12 mouse cellular contexts compared by ENCODE assay signal in the genomic region with DNA sequence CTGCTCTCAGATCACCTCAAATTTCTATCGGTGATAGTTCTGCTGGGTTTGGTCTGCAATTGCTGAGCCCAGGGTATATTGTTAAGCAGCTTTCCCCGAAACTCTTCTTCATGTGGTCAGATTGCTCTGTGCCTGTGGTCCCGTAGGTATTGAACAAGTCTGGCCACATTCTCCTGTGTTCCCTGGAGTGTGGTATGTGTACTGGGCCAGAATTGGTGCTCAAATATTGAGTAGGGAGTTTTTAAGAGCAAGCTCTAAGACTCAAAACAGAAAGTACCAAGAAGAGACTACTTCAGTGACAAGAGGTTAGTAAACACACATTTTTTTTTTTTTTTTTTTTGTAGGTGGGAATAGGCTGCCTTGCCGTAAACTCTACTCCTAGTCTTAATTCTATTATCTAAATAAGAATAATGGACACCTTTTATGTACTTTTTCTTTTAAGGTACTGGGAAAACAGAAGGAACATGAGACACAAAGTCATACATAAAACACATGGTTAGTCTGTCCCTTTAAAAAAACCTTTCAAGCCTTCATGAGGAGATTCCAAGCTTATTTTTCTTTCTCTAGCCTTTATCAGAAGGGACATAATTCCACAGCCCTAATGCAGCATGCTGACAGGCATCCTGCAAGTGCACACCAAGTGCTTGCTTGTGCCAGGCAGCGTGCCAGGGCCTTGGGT. TPM values are rescaled to one million over a fixed set of nuclear protein-coding genes. Genes with fewer than 3 reads are reported as not detected.
DNase-seq lines count a peak whose midpoint lies in the region; ATAC-seq and TF ChIP-seq lines count a peak whose summit lies in the region.
"Had no signal": no experiment of that assay in that cellular context is flagged by ENCODE, and none has a peak within 500 bp of the region (broad histone marks: within the 10 kb centered on the region; RNA-seq: fewer than 3 reads in every experiment).

No protein-coding gene starts in this region.

- H3K4me2 ChIP-seq in heart, postnatal 0 days (ENCODE audit: low read depth, low read length) = peak overlapping the region; percentile 23
- H3K4me2 ChIP-seq in neural tube, embryonic 15.5 days = no peak overlapping the region
- H3K4me2 ChIP-seq: liver, embryonic 12.5 days had no signal

- no peak overlapping the region for H3K4me3 ChIP-seq in layer of hippocampus, adult 2 months
- H3K4me3 ChIP-seq in heart, postnatal 0 days (ENCODE audit: low read depth, low read length) = no peak overlapping the region
- no peak overlapping the region for H3K4me3 ChIP-seq in neural tube, embryonic 15.5 days (replicated peaks)
- H3K4me3 ChIP-seq: liver, embryonic 12.5 days had no signal

- 56% methylated on average over 5 of the region's 5 CpGs for WGBS in heart, postnatal 0 days
- WGBS in neural tube, embryonic 15.5 days = 75% methylated on average over 5 of the region's 5 CpGs

- TF ChIP-seq EP300 in heart, postnatal 0 days (IDR thresholded peaks at IDR 0.05; ENCODE audit: low read depth) = 0 out of 2 replicates have a peak, but pooled peaks have one; percentile 41

- TF ChIP-seq CTCF in layer of hippocampus, adult 2 months (conservative IDR thresholded peaks at IDR 0.05) = no peak
- TF ChIP-seq CTCF in heart, postnatal 0 days (IDR thresholded peaks at IDR 0.05; ENCODE audit: low read depth) = no peak

- H3K27me3 ChIP-seq in heart, postnatal 0 days (ENCODE audit: control insufficient read depth, insufficient read depth, low read length) = no peaks in the 10 kb centered on the region
- no peaks in the 10 kb centered on the region for H3K27me3 ChIP-seq in neural tube, embryonic 15.5 days (replicated peaks)
- H3K27me3 ChIP-seq: liver, embryonic 12.5 days had no signal

- H3K9me3 ChIP-seq in heart, postnatal 0 days (replicated peaks; ENCODE audit: control insufficient read depth, low read length) = no peaks in the 10 kb centered on the region
- H3K9me3 ChIP-seq in neural tube, embryonic 15.5 days (replicated peaks) = no peaks in the 10 kb centered on the region
- H3K9me3 ChIP-seq: liver, embryonic 12.5 days had no signal

- H3K4me1 ChIP-seq in heart, postnatal 0 days (ENCODE audit: control insufficient read depth, insufficient read depth) = peaks cover 25% of the 10 kb centered on the region
- peaks cover 16% of the 10 kb centered on the region for H3K4me1 ChIP-seq in neural tube, embryonic 15.5 days

- no peak for ATAC-seq in heart, postnatal 0 days (ENCODE audit: insufficient read depth, low read depth)
- no peak for ATAC-seq in neural tube, embryonic 15.5 days (ENCODE audit: low FRiP score)
- ATAC-seq: liver, embryonic 12.5 days had no signal

- H3K36me3 ChIP-seq in heart, postnatal 0 days (replicated peaks; ENCODE audit: control insufficient read depth, insufficient read depth, low read length) = no peaks in the 10 kb centered on the region
- no peaks in the 10 kb centered on the region for H3K36me3 ChIP-seq in neural tube, embryonic 15.5 days
- H3K36me3 ChIP-seq: liver, embryonic 12.5 days had no signal

- no peak overlapping the region for H3K9ac ChIP-seq in heart, postnatal 0 days (replicated peaks; ENCODE audit: low read depth, low read length)
- H3K9ac ChIP-seq in neural tube, embryonic 15.5 days (replicated peaks) = no peak overlapping the region
- H3K9ac ChIP-seq: liver, embryonic 12.5 days had no signal

- peak; percentile 54 to 81 for DNase-seq in cerebellum, postnatal 14 days
- DNase-seq in cerebellum, adult 11-12 months = no peak
- DNase-seq in layer of hippocampus, adult 2 months (ENCODE audit: low spot score in 2 of 2) = no peak
- no peak for DNase-seq in layer of hippocampus, postnatal 36 days
- no peak for DNase-seq in heart, postnatal 0 days (ENCODE audit: low spot score)
- no peak for DNase-seq in spleen, adult 18-20 months
- no peak for DNase-seq in retina, postnatal 1 day
- DNase-seq: thymus, postnatal 36 days had no signal

- peak overlapping the region; percentile 71; the same call in 1 of the 2 replicates for H3K27ac ChIP-seq in layer of hippocampus, adult 2 months
- H3K27ac ChIP-seq in heart, postnatal 0 days (ENCODE audit: low read depth) = peak overlapping the region; percentile 73
- H3K27ac ChIP-seq in neural tube, embryonic 15.5 days (replicated peaks) = peak overlapping the region; percentile 58

RNA-seq across cellular contexts. Expression of gene Cdrt4, which starts 46.2 kb away (rescaled TPM):
- total RNA-seq in layer of hippocampus, adult 2 months (2021) = not detected
- under 1 TPM in 1 of 2 experiments, not detected in 1; 0.56 TPM for total RNA-seq in layer of hippocampus, postnatal 36 days (2021)
- not detected in 2 replicates for total RNA-seq in heart, postnatal 0 days (2014; rRNA removed; ENCODE audit: low replicate concordance)
- polyA plus RNA-seq in heart, postnatal 0 days (2015; fragmentation: Nextera tagmentation; extraction: Ambion mirVana) = 0.16 TPM in 1 of 2 replicates, not detected in the other
- not detected in 2 replicates for polyA plus RNA-seq in neural tube, embryonic 15.5 days (2015; fragmentation: Nextera tagmentation; extraction: Ambion mirVana)
- total RNA-seq: adrenal gland, adult 18-20 months; heart, postnatal 14 days had no signal
- polyA plus RNA-seq: liver, embryonic 12.5 days had no signal

Comparison
In these comparisons a context has a peak if more than half of its experiments do, and no peak if none do; other contexts are left out.
1. DNase-seq: peak in cerebellum, postnatal 14 days (2 of 2); none in cerebellum, adult 11-12 months (single experiment), layer of hippocampus, adult 2 months (0 of 2), layer of hippocampus, postnatal 36 days (0 of 2), heart, postnatal 0 days (single experiment), spleen, adult 18-20 months (0 of 2) and retina, postnatal 1 day (single experiment).
2. Peak in every context shown above with its lines, with median percentiles within 50 percentile points of each other: H3K27ac ChIP-seq.